Mouse (Mus musculus) effector memory CD4-positive, alpha-beta T cell, adult 7 months (primary cell): ENCODE data around the gene Obox3. TPM values are rescaled to one million over a fixed set of nuclear protein-coding genes. Genes with fewer than 3 reads are reported as not detected.

ENCODE experiments used
- polyA plus RNA-seq: library from polyadenylated mRNA; unstranded; fragments of 100-300 nt; shearing (Covaris generic); gene quantifications from one replicate; pipeline ENCODE4 v1.2.1, GENCODE M21; 2017

Gene Obox3
- polyA plus RNA-seq = 0.35 TPM

GRCm38 (mm10) chr7:15639802-15640201 lies at the start of gene Obox3:
Gene Obox3, minus strand, starts transcription at chr7:15639902.

Other genes starting within 250 kb of the Obox3 start
- not detected for gene Obox5, start 110.2 kb upstream of the Obox3 start, polyA plus RNA-seq
- gene Obox6, start 199.8 kb upstream of the Obox3 start, polyA plus RNA-seq = 0.57 TPM
- gene Crx, start 240.1 kb upstream of the Obox3 start, polyA plus RNA-seq = not detected
- gene Crxos, start 242.7 kb upstream of the Obox3 start, polyA plus RNA-seq = 0.34 TPM